Mouse (Mus musculus) liver, embryonic 16.5 days (tissue): ENCODE results near the gene Myo16. TPM values are rescaled to one million over a fixed set of nuclear protein-coding genes. Genes with fewer than 3 reads are reported as not detected.

Experiments
- ATAC-seq: fragments of 200-750 bp; cut with Nextera tagmentation; 2 replicates; pipeline ENCODE4 v1.8.0; 2017; ENCODE audit warnings: low read depth, mild to moderate bottlenecking, moderate number of reproducible peaks, moderate library complexity
- H3K27ac ChIP-seq: fragments of 300-500 bp; sonication (generic); 2 replicates; pipeline ENCODE4 v1.5.1; 2014; ENCODE audit warnings: mild to moderate bottlenecking, low read length
- H3K27me3 ChIP-seq: fragments of 300-500 bp; sonication (generic); 2 replicates; pipeline ENCODE4 v1.6.1; 2014; ENCODE audit warnings: low read depth, low read length, mixed read lengths; ENCODE audit not compliant: control insufficient read depth, insufficient read depth
- H3K36me3 ChIP-seq: fragments of 300-500 bp; sonication (generic); 2 replicates; pipeline ENCODE4 v1.6.1; 2014; ENCODE audit warnings: mild to moderate bottlenecking; ENCODE audit not compliant: control insufficient read depth, insufficient read depth
- H3K4me1 ChIP-seq: fragments of 300-500 bp; sonication (generic); 2 replicates; pipeline ENCODE4 v1.6.1; 2014; ENCODE audit warnings: low read depth, low read length, mixed read lengths; ENCODE audit not compliant: control insufficient read depth
- H3K4me2 ChIP-seq: fragments of 300-500 bp; sonication (generic); 2 replicates; pipeline ENCODE4 v1.6.1; 2014; ENCODE audit warnings: low read depth, low read length, mixed read lengths
- H3K4me3 ChIP-seq: fragments of 300-500 bp; sonication (generic); 2 replicates; pipeline ENCODE4 v1.5.1; 2014; ENCODE audit warnings: low read depth, mild to moderate bottlenecking, low read length
- H3K9ac ChIP-seq: fragments of 300-500 bp; sonication (generic); 2 replicates; pipeline ENCODE4 v1.6.1; 2014; ENCODE audit warnings: low read depth, low read length
- H3K9me3 ChIP-seq: fragments of 300-500 bp; sonication (generic); replicated peaks from 2 replicates; pipeline ENCODE4 v1.6.1; 2016; ENCODE audit warnings: low read length; ENCODE audit not compliant: control insufficient read depth
- WGBS: fragments of 180-500 bp; shearing (Covaris S2); extraction: QIAGEN DNeasy Blood & Tissue Kit; methylation state at CpG from one replicate; pipeline ENCODE4 v1.1.7; 2014; ENCODE audit not compliant: insufficient replicate concordance; 5-methylcytosine and 5-hydroxymethylcytosine counted together
- polyA plus RNA-seq: library from polyadenylated mRNA; unstranded; fragments of >200 nt; fragmentation: Nextera tagmentation; extraction: Ambion mirVana; gene quantifications from 2 replicates; pipeline ENCODE4 v1.2.1, GENCODE M21; 2015

Gene Myo16
- polyA plus RNA-seq, 1 experiment from 2014 or later: 0.02 TPM

- peak; percentile 41; the same call in 1 of the 2 replicates for ATAC-seq
- Histone ChIP-seq H3K4me2 (peak overlapping the region; percentile 30; the same call in 1 of the 2 replicates), H3K9me3 (no peaks in the 10 kb centered on the region), H3K9ac (no peak overlapping the region), H3K27ac (peak overlapping the region; percentile 63), H3K4me3 (no peak overlapping the region), H3K27me3 (no peaks in the 10 kb centered on the region), H3K36me3 (no peaks in the 10 kb centered on the region), H3K4me1 (peaks cover 20% of the 10 kb centered on the region)
These were observed 487.6 kb downstream of the Myo16 start for GRCm38 (mm10) chr8:10641343-10641742.

- Histone ChIP-seq H3K4me2 (no peak overlapping the region), H3K9ac (no peak overlapping the region), H3K36me3 (no peaks in the 10 kb centered on the region), H3K27ac (no peak overlapping the region), H3K4me1 (peaks cover 20% of the 10 kb centered on the region), H3K9me3 (no peaks in the 10 kb centered on the region), H3K4me3 (no peak overlapping the region), H3K27me3 (no peaks in the 10 kb centered on the region)
- 44% methylated on average over 4 of the region's 4 CpGs for WGBS
- no peak for ATAC-seq
These were observed 489.5 kb downstream of the Myo16 start for GRCm38 (mm10) chr8:10643244-10643643.

- no peaks in the 10 kb centered on the region for H3K27me3 ChIP-seq
- H3K27ac ChIP-seq: no peak overlapping the region
- no peaks in the 10 kb centered on the region for H3K36me3 ChIP-seq
- WGBS: 40% methylated on average over 3 of the region's 3 CpGs
- H3K9ac ChIP-seq: no peak overlapping the region
- H3K9me3 ChIP-seq: no peaks in the 10 kb centered on the region
- H3K4me2 ChIP-seq: no peak overlapping the region
- ATAC-seq: no peak
- H3K4me3 ChIP-seq: no peak overlapping the region
- H3K4me1 ChIP-seq: peaks cover 20% of the 10 kb centered on the region
These were observed 490.8 kb downstream of the Myo16 start for GRCm38 (mm10) chr8:10644481-10644880.

GRCm38 (mm10) chr8:10645740-10646139 lies 492.0 kb downstream of the Myo16 start:
- Histone ChIP-seq H3K36me3 (no peaks in the 10 kb centered on the region), H3K9ac (no peak overlapping the region), H3K4me1 (peaks cover 15% of the 10 kb centered on the region), H3K9me3 (no peaks in the 10 kb centered on the region), H3K27ac (no peak overlapping the region), H3K27me3 (no peaks in the 10 kb centered on the region), H3K4me3 (no peak overlapping the region), H3K4me2 (no peak overlapping the region)
- WGBS: 53% methylated on average over 5 of the region's 5 CpGs
- no peak for ATAC-seq

GRCm38 (mm10) chr8:10646485-10646884 lies 492.8 kb downstream of the Myo16 start:
- no peak overlapping the region for H3K9ac ChIP-seq
- H3K4me2 ChIP-seq: no peak overlapping the region
- H3K9me3 ChIP-seq: no peaks in the 10 kb centered on the region
- no peaks in the 10 kb centered on the region for H3K36me3 ChIP-seq
- peaks cover 8% of the 10 kb centered on the region for H3K4me1 ChIP-seq
- H3K27me3 ChIP-seq: no peaks in the 10 kb centered on the region
- H3K27ac ChIP-seq: no peak overlapping the region
- 58% methylated on average over 10 of the region's 10 CpGs for WGBS
- H3K4me3 ChIP-seq: no peak overlapping the region
- ATAC-seq: no peak

GRCm38 (mm10) chr8:10651546-10652315 lies 498.0 kb downstream of the Myo16 start:
- H3K9ac ChIP-seq: no peak overlapping the region
- H3K27ac ChIP-seq: no peak overlapping the region
- H3K36me3 ChIP-seq: no peaks in the 10 kb centered on the region
- H3K9me3 ChIP-seq: no peaks in the 10 kb centered on the region
- no peak overlapping the region for H3K4me2 ChIP-seq
- no peak for ATAC-seq
- no peak overlapping the region for H3K4me3 ChIP-seq
- no peaks in the 10 kb centered on the region for H3K27me3 ChIP-seq
- peaks cover 6% of the 10 kb centered on the region for H3K4me1 ChIP-seq
- 68% methylated on average over 12 of the region's 12 CpGs for WGBS

- Histone ChIP-seq H3K4me3 (no peak overlapping the region), H3K9me3 (no peaks in the 10 kb centered on the region), H3K4me2 (no peak overlapping the region), H3K27ac (no peak overlapping the region), H3K27me3 (no peaks in the 10 kb centered on the region), H3K4me1 (peaks cover 8% of the 10 kb centered on the region), H3K9ac (no peak overlapping the region), H3K36me3 (no peaks in the 10 kb centered on the region)
- WGBS: 61% methylated on average over 9 of the region's 9 CpGs
- peak; percentile 73 for ATAC-seq
These were observed 499.6 kb downstream of the Myo16 start for GRCm38 (mm10) chr8:10653282-10653681.

- H3K4me2 ChIP-seq: peak overlapping the region; percentile 10
- 31% methylated on average over 9 of the region's 9 CpGs for WGBS
- peaks cover 11% of the 10 kb centered on the region for H3K4me1 ChIP-seq
- H3K4me3 ChIP-seq: no peak overlapping the region
- peak; percentile 78 for ATAC-seq
- H3K27me3 ChIP-seq: no peaks in the 10 kb centered on the region
- H3K9me3 ChIP-seq: no peaks in the 10 kb centered on the region
- H3K9ac ChIP-seq: no peak overlapping the region; the same call in 1 of the 2 replicates
- H3K36me3 ChIP-seq: no peaks in the 10 kb centered on the region
- H3K27ac ChIP-seq: no peak overlapping the region
These were observed 501.3 kb downstream of the Myo16 start for GRCm38 (mm10) chr8:10654922-10655518.

- no peak overlapping the region for H3K4me2 ChIP-seq
- WGBS: 34% methylated on average over 8 of the region's 8 CpGs
These were observed 510.2 kb downstream of the Myo16 start for GRCm38 (mm10) chr8:10663770-10664470.

More at GRCm38 (mm10) chr8:10663770-10664470, 510.2 kb downstream of the Myo16 start:
- Histone ChIP-seq H3K9me3 (no peaks in the 10 kb centered on the region; the same call in 1 of the 2 replicates), H3K27ac (no peak overlapping the region), H3K36me3 (no peaks in the 10 kb centered on the region), H3K4me1 (peaks cover 3% of the 10 kb centered on the region; the same call in 1 of the 2 replicates), H3K9ac (no peak overlapping the region), H3K4me3 (no peak overlapping the region), H3K27me3 (no peaks in the 10 kb centered on the region)
- no peak for ATAC-seq
